Mouse (Mus musculus): ENCODE data around the gene Dtx2.
A peak's percentile ranks its signal among the peaks of the same experiment; 100 is the strongest.

The Dtx2 gene

GRCm38 (mm10) chr5:135994725-135995687, at the start of gene Dtx2:
Dtx2 (plus strand) TSS chr5:135994800.
- DNase-seq (ENCODE audit: low read depth, low spot score), result peak; percentile 93

DNA sequence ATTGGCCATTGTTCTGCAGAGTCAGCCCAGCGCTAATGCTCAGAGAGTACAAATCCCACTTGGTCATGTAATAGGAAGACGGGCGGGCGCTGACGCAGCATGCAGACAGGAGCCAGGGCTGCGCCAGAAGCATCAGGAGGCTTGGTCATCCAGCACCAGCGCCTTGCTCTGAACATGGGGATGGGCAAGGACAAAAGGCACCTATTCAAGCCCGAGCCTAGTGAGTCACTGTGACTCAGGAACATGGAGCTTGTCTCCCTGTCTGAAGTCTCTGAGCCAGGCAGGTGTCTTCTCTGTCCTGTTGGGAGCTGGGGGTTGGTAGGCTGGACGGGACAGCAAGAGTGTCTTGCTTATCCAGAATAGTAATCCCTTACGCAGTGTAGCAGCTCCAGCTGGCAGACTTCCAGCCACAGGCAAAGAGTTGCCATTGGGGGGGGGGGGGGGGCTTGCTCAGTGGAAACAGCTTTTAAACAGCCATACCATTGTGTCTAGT, 48.6 kb upstream of the Dtx2 start:
- no peak for DNase-seq (ENCODE audit: low read depth, low spot score)

GRCm38 (mm10) chr5:135946621-135947020, 48.0 kb upstream of the Dtx2 start:
- no peak for DNase-seq (ENCODE audit: low read depth, low spot score)

DNA sequence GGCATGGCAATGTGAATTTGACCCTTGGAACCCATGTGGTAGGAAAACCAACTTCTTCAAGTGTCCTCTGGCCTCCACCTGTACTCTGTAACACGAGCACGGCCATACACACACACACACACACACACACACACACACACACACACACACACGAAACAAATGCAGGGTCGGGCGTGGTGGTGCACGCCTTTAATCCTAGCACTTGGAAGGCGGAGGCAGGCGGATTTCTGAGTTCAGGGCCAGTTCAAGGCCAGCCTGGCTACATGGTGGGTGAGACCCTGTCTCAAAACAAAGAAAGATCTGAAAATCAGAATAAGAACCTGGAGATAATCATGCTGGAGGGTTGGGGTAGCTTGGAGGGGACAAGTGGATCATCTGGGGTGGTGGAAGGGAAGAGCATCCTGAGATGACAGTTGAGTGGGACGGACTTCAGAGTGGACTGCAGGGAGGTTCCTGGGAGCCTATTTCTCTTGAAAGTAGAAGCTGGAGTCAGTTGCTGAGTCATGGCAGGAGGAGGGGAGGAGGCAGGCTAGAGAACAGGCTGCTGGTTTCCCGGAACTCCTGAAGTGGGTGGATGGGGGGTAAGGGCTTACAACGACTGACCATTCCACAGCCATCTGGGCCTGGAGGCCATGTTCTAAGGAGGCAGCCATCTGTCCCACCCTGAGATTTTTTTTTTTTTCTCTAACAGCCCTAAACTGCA, 43.7 kb upstream of the Dtx2 start:
- no peak for DNase-seq (ENCODE audit: low read depth, low spot score)

DNA sequence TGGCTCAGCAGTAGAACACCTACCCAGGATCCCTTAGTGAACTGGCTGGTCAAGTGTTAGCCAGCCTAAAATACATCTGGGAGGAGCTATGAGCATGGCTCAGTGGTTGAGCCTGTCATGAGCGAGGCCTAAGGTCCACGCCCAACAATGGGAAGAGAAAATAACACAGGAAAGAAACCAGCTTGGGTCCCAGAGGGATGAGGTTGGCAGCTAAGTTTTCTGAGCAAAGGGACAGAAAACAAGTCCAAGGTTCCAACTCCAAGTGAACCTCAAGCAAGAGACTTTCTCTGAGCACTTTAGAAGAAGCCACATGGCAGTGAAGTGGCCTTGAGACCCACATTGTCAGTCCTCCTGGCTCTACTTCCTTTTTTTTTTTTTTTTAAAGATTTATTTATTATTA, 42.9 kb upstream of the Dtx2 start:
- no peak for DNase-seq (ENCODE audit: low read depth, low spot score)

- no peak for DNase-seq (ENCODE audit: low read depth, low spot score)
Measured at GRCm38 (mm10) chr5:135952830-135953229, 41.8 kb upstream of the Dtx2 start.

DNA sequence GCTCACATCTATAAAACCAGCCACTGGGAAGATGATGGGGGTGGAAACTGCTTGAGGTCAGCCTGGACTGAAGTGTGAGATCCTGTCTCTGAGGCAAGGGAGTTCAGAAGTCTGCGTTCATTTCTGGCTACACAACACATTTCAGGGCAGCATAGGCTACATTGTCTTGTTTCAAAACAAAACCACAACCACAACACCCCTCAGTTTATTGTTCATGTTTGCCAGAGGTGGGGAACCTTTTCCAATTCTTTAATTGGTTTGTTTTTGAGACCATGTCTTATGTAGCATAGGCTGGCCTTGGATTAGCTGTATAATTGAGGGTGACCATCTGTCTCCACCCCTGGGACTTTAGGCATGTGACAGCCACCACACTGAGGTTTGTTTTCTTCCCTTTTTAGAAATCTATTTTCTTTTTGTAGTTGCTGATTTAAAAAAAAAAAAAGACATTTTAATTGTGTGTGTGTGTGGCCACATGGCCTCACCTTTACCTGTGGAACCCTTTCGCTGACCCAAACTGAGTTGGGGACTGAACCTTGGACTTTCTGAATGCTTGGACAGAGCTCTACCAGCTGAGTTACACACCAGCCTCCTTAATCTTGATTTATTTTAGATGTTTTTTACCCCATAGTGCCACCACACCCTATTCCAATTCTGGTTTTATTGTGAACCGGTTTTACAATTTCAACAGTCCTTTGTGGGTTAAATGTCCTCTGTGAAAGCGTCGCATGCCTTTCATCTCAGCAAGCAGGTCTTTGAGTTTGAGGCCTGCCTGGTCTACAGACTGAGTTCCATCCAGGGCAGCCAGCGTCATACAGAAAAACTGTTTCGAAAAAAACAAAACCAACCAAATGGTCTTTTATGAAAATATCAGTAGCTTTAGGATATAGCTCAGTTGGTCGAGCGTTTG, 38.0 kb upstream of the Dtx2 start:
- peak; percentile 71 for DNase-seq (ENCODE audit: low read depth, low spot score)

GRCm38 (mm10) chr5:135957207-135957974, 37.2 kb upstream of the Dtx2 start:
- DNase-seq (ENCODE audit: low read depth, low spot score), result peak; percentile 99

DNA sequence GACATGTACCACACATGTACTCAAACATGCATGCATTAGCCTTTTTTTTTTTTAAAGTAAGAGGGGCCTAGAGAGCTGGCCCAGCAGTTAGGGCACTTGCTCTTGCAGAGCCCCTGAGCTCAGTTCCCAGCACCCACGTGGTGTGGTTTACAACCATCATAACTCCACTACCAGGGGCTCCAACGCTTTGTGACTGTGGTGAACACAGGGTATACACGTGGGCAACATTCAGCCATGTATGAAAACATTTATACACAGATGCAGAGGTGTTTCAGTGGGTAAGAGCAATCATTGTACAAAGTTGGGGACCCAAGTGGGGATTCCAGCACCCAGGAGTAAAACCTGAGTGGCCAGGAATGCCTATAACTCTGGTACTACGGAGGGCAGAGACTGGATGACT, 36.2 kb upstream of the Dtx2 start:
- DNase-seq (ENCODE audit: low read depth, low spot score), result no peak

GRCm38 (mm10) chr5:135959911-135960310, 34.7 kb upstream of the Dtx2 start:
- DNase-seq (ENCODE audit: low read depth, low spot score), result no peak

GRCm38 (mm10) chr5:135960909-135961635, 33.5 kb upstream of the Dtx2 start:
- no peak for DNase-seq (ENCODE audit: low read depth, low spot score)

GRCm38 (mm10) chr5:135962125-135962491, 32.5 kb upstream of the Dtx2 start:
- DNase-seq (ENCODE audit: low read depth, low spot score), result no peak

GRCm38 (mm10) chr5:135962492-135963279, 31.9 kb upstream of the Dtx2 start:
- peak; percentile 100 for DNase-seq (ENCODE audit: low read depth, low spot score)

DNA sequence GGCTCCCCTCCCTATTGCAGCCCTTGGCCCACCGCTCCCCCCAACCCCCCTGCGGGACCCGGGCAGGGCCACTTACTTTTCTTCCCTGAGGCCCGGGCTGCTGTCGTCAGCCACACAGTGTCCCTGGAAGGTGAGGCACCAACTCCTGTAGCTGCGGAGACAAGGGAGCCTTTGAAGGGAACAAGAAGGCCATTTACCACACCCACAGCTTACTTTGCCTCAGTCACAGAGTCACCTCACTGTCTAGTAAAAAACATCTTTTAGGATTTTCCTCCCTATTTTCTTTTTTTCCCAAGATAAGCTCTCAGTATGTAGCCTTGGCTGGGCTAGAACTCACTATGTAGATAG, 31.3 kb upstream of the Dtx2 start:
- no peak for DNase-seq (ENCODE audit: low read depth, low spot score)

DNA sequence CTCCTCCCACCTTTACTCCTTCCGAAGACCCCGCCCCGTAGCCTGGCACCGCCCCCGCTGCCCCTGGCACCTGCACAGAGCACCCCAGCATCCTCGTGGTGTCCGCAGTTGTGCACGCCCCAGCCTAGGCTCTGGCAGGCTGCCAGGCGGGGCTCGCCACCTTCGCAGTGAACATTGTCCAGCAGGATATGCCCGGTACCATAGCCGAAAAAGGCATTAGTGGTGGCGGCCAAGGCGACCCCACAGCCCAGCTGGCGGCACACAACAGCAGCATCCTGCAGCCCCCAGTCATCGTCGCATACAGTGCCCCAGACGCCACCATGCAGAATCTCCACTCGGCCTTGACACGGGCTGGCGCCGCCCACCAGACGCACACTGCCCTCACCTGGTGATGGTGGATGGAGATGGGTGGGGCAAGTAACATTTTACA, 29.1 kb upstream of the Dtx2 start:
- peak; percentile 78 for DNase-seq (ENCODE audit: low read depth, low spot score)

- DNase-seq (ENCODE audit: low read depth, low spot score), result peak; percentile 60
Measured at GRCm38 (mm10) chr5:135966866-135967265, 27.7 kb upstream of the Dtx2 start.

- DNase-seq (ENCODE audit: low read depth, low spot score), result peak; percentile 73
Measured at GRCm38 (mm10) chr5:135968781-135969180, 25.8 kb upstream of the Dtx2 start.

DNA sequence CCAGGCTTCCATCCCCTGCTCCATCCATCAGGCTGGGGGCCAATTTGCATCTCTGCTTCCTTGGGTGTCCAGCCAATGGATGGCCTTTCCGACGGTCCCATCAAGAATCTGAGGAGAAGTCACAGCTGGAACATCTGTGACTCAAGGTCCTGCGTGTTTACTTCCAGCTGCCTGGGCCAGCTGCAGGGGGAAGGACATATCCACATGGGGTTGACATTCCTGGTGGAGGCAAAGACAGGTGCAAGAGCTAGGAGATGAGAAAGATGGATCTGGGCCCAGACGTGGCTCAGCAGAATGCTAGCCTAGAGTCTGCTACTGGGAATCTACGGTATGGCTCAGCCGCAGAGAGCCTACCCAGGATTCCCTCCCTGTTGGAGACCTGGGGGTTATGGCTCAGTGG, 24.4 kb upstream of the Dtx2 start:
- DNase-seq (ENCODE audit: low read depth, low spot score), result no peak

- DNase-seq (ENCODE audit: low read depth, low spot score), result no peak
Measured at GRCm38 (mm10) chr5:135971876-135972275, 22.7 kb upstream of the Dtx2 start.

All from A20 (cell line).